Mouse (Mus musculus) heart, embryonic 15.5 days (tissue): ENCODE data around the gene Dydc2. TPM values are rescaled to one million over a fixed set of nuclear protein-coding genes. Genes with fewer than 3 reads are reported as not detected.
"Not testable (repeated sequence)": the region's sequence is repeated elsewhere in the genome, so short reads cannot be mapped to it uniquely, and the experiment has no call there.

ENCODE experiments used
- ATAC-seq: fragments of 200-750 bp; cut with Nextera tagmentation; replicated peaks from 2 replicates; pipeline ENCODE4 v1.8.0; 2017; ENCODE audit warnings: low read depth, moderate TSS enrichment; ENCODE audit not compliant: insufficient number of reproducible peaks, insufficient read depth, low FRiP score
- H3K27ac ChIP-seq: fragments of 300-500 bp; sonication (generic); 2 replicates; pipeline ENCODE4 v1.5.1; 2015; ENCODE audit warnings: mild to moderate bottlenecking, inconsistent platforms
- H3K27me3 ChIP-seq: fragments of 300-500 bp; sonication (generic); 2 replicates; pipeline ENCODE4 v1.6.1; 2015; ENCODE audit warnings: inconsistent platforms
- H3K36me3 ChIP-seq: fragments of 300-500 bp; sonication (generic); 2 replicates; pipeline ENCODE4 v1.6.1; 2015; ENCODE audit warnings: mild to moderate bottlenecking, inconsistent platforms
- H3K4me1 ChIP-seq: fragments of 300-500 bp; sonication (generic); replicated peaks from 2 replicates; pipeline ENCODE4 v1.6.1; 2015; ENCODE audit warnings: inconsistent platforms
- H3K4me2 ChIP-seq: fragments of 300-500 bp; sonication (generic); 2 replicates; pipeline ENCODE4 v1.6.1; 2015; ENCODE audit warnings: inconsistent platforms, mild to moderate bottlenecking, moderate library complexity
- H3K4me3 ChIP-seq: fragments of 300-500 bp; sonication (generic); 2 replicates; pipeline ENCODE4 v1.5.1; 2015; ENCODE audit warnings: mild to moderate bottlenecking, inconsistent platforms
- H3K9ac ChIP-seq: fragments of 300-500 bp; sonication (generic); 2 replicates; pipeline ENCODE4 v1.6.1; 2015; ENCODE audit warnings: mild to moderate bottlenecking, inconsistent platforms
- H3K9me3 ChIP-seq: fragments of 300-500 bp; sonication (generic); replicated peaks from 2 replicates; pipeline ENCODE4 v1.6.1; 2016; ENCODE audit warnings: inconsistent platforms
- WGBS: fragments of 180-500 bp; shearing (Covaris S2); methylation state at CpG from one replicate; pipeline ENCODE4 v1.1.7; 2015; ENCODE audit warnings: mixed read lengths; 5-methylcytosine and 5-hydroxymethylcytosine counted together
- polyA plus RNA-seq: library from polyadenylated mRNA; unstranded; fragments of >200 nt; fragmentation: Nextera tagmentation; extraction: Ambion mirVana; gene quantifications from 2 replicates; pipeline ENCODE4 v1.2.1, GENCODE M21; 2015

Dydc2 gene
- polyA plus RNA-seq, 1 experiment from 2014 or later = not detected

GRCm38 (mm10) chr14:41090777-41091176 lies 21.8 kb upstream of the Dydc2 start:
- WGBS = 37% methylated on average over 8 of the region's 8 CpGs
- Histone ChIP-seq H3K9me3 (no peaks in the 10 kb centered on the region), H3K4me2 (no peak overlapping the region), H3K4me1 (no peaks in the 10 kb centered on the region), H3K27ac (no peak overlapping the region), H3K4me3 (no peak overlapping the region), H3K27me3 (0 out of 2 replicates have a peak, but pooled peaks cover 3% of the 10 kb centered on the region), H3K36me3 (no peaks in the 10 kb centered on the region), H3K9ac (no peak overlapping the region)
- ATAC-seq = no peak

GRCm38 (mm10) chr14:41087509-41087908 lies 18.5 kb upstream of the Dydc2 start:
- WGBS = 70% methylated on average over 1 of the region's 1 CpGs
- H3K27me3 ChIP-seq = no peaks in the 10 kb centered on the region
- H3K36me3 ChIP-seq = no peaks in the 10 kb centered on the region

GRCm38 (mm10) chr14:41082408-41082807 lies 13.4 kb upstream of the Dydc2 start:
- WGBS = 75% methylated on average over 2 of the region's 2 CpGs
- Histone ChIP-seq H3K9me3 (no peaks in the 10 kb centered on the region), H3K9ac (no peak overlapping the region), H3K4me2 (no peak overlapping the region), H3K27me3 (no peaks in the 10 kb centered on the region), H3K27ac (no peak overlapping the region), H3K4me1 (0 out of 2 replicates have a peak, but pooled peaks cover 2% of the 10 kb centered on the region), H3K36me3 (no peaks in the 10 kb centered on the region), H3K4me3 (no peak overlapping the region)
- ATAC-seq = no peak

More at GRCm38 (mm10) chr14:41087509-41087908, 18.5 kb upstream of the Dydc2 start:
- H3K9me3 ChIP-seq = no peaks in the 10 kb centered on the region
- ATAC-seq = no peak
- H3K4me2 ChIP-seq = no peak overlapping the region
- H3K4me3 ChIP-seq = no peak overlapping the region
- H3K27ac ChIP-seq = no peak overlapping the region
- H3K9ac ChIP-seq = no peak overlapping the region
- H3K4me1 ChIP-seq = no peaks in the 10 kb centered on the region

- peak overlapping the region; percentile 47 for H3K4me3 ChIP-seq
- H3K36me3 ChIP-seq = no peaks in the 10 kb centered on the region
- H3K27ac ChIP-seq = no peak overlapping the region
- peaks cover 8% of the 10 kb centered on the region; the same call in 1 of the 2 replicates for H3K4me1 ChIP-seq
- H3K4me2 ChIP-seq = peak overlapping the region; percentile 71
- no peak for ATAC-seq
- no peaks in the 10 kb centered on the region for H3K9me3 ChIP-seq
- H3K9ac ChIP-seq = peak overlapping the region; percentile 1; the same call in 1 of the 2 replicates
- WGBS = 2% methylated on average over 8 of the region's 8 CpGs
- no peaks in the 10 kb centered on the region for H3K27me3 ChIP-seq
Observed at GRCm38 (mm10) chr14:41072944-41073275, 3.9 kb upstream of the Dydc2 start.

GRCm38 (mm10) chr14:41072229-41072943 lies 3.4 kb upstream of the Dydc2 start, which contains the start of gene Dydc1:
TSS of gene Dydc1 (plus strand) at chr14:41072911.
- peaks cover 8% of the 10 kb centered on the region; the same call in 1 of the 2 replicates for H3K4me1 ChIP-seq
- H3K9me3 ChIP-seq = no peaks in the 10 kb centered on the region
- peak within 1 kb of the TSS; percentile 71 for H3K4me2 ChIP-seq
- WGBS = 14% methylated on average over 23 of the region's 23 CpGs
- no peaks in the 10 kb centered on the region for H3K27me3 ChIP-seq
- H3K4me3 ChIP-seq = peak within 1 kb of the TSS; percentile 47
- no peak within 1 kb of the TSS for H3K27ac ChIP-seq
- no peaks in the 10 kb centered on the region for H3K36me3 ChIP-seq
- H3K9ac ChIP-seq = peak within 1 kb of the TSS; percentile 1; the same call in 1 of the 2 replicates
- ATAC-seq = peak; percentile 47; the same call in 1 of the 2 replicates

GRCm38 (mm10) chr14:41070343-41070742 lies 1.3 kb upstream of the Dydc2 start:
- Histone ChIP-seq H3K4me2 (no peak overlapping the region), H3K27me3 (no peaks in the 10 kb centered on the region), H3K9me3 (no peaks in the 10 kb centered on the region), H3K4me1 (peaks cover 9% of the 10 kb centered on the region; the same call in 1 of the 2 replicates), H3K36me3 (no peaks in the 10 kb centered on the region), H3K4me3 (no peak overlapping the region), H3K9ac (no peak overlapping the region), H3K27ac (no peak overlapping the region)
- 64% methylated on average over 3 of the region's 3 CpGs for WGBS
- ATAC-seq = no peak

- Histone ChIP-seq H3K9ac (no peak overlapping the region), H3K36me3 (no peaks in the 10 kb centered on the region), H3K4me1 (peaks cover 6% of the 10 kb centered on the region; the same call in 1 of the 2 replicates), H3K27me3 (no peaks in the 10 kb centered on the region), H3K9me3 (no peaks in the 10 kb centered on the region), H3K4me3 (no peak overlapping the region), H3K4me2 (no peak overlapping the region), H3K27ac (no peak overlapping the region)
- ATAC-seq = no peak
- WGBS = 19% methylated on average over 1 of the region's 1 CpGs
Observed at GRCm38 (mm10) chr14:41066416-41066815, 2.6 kb downstream of the Dydc2 start.

GRCm38 (mm10) chr14:41065168-41065567 lies 3.8 kb downstream of the Dydc2 start:
- Histone ChIP-seq H3K4me3 (no peak overlapping the region), H3K4me2 (no peak overlapping the region), H3K27me3 (no peaks in the 10 kb centered on the region), H3K36me3 (no peaks in the 10 kb centered on the region), H3K4me1 (peaks cover 6% of the 10 kb centered on the region; the same call in 1 of the 2 replicates), H3K27ac (no peak overlapping the region), H3K9me3 (no peaks in the 10 kb centered on the region), H3K9ac (no peak overlapping the region)
- 3% methylated on average over 2 of the region's 2 CpGs for WGBS
- ATAC-seq = peak; percentile 74; the same call in 1 of the 2 replicates

GRCm38 (mm10) chr14:41053190-41053589 lies 15.8 kb downstream of the Dydc2 start:
- not testable (repeated sequence) for ATAC-seq, H3K27me3 ChIP-seq, H3K4me2 ChIP-seq, H3K27ac ChIP-seq, H3K4me3 ChIP-seq, H3K4me1 ChIP-seq, H3K36me3 ChIP-seq, H3K9ac ChIP-seq, H3K9me3 ChIP-seq
- WGBS = 45% methylated on average over 3 of the region's 4 CpGs

- ATAC-seq = no peak
- Histone ChIP-seq H3K9me3 (no peaks in the 10 kb centered on the region), H3K4me2 (no peak overlapping the region), H3K4me1 (no peaks in the 10 kb centered on the region), H3K27ac (no peak overlapping the region), H3K9ac (no peak overlapping the region), H3K27me3 (no peaks in the 10 kb centered on the region), H3K4me3 (no peak overlapping the region), H3K36me3 (no peaks in the 10 kb centered on the region)
- 66% methylated on average over 5 of the region's 5 CpGs for WGBS
Observed at GRCm38 (mm10) chr14:41052481-41052880, 16.5 kb downstream of the Dydc2 start.

GRCm38 (mm10) chr14:41050471-41050870 lies 18.5 kb downstream of the Dydc2 start:
- ATAC-seq = no peak
- Histone ChIP-seq H3K36me3 (no peaks in the 10 kb centered on the region), H3K27me3 (no peaks in the 10 kb centered on the region), H3K4me3 (no peak overlapping the region), H3K4me2 (no peak overlapping the region), H3K9me3 (no peaks in the 10 kb centered on the region), H3K4me1 (no peaks in the 10 kb centered on the region), H3K9ac (no peak overlapping the region), H3K27ac (no peak overlapping the region)
- WGBS = 57% methylated on average over 6 of the region's 6 CpGs

GRCm38 (mm10) chr14:41047402-41047801 lies 21.6 kb downstream of the Dydc2 start:
- Histone ChIP-seq H3K36me3 (no peaks in the 10 kb centered on the region), H3K4me3 (no peak overlapping the region), H3K27ac (no peak overlapping the region), H3K27me3 (no peaks in the 10 kb centered on the region), H3K9me3 (no peaks in the 10 kb centered on the region), H3K4me2 (no peak overlapping the region), H3K4me1 (no peaks in the 10 kb centered on the region), H3K9ac (no peak overlapping the region)
- WGBS = 68% methylated on average over 2 of the region's 2 CpGs
- ATAC-seq = no peak
